Mouse (Mus musculus) MN1 (cell line): Measurements from ENCODE around the gene Lrba.

Experiments used
- DNase-seq: peaks from one replicate; pipeline ENCODE4 v3.0.0-alpha.2; 2016; ENCODE audit warnings: low spot score

The Lrba gene

GRCm38 (mm10) chr3:86560281-86561022, 336.0 kb downstream of the Lrba start:
- DNase-seq = peak; percentile 68

GRCm38 (mm10) chr3:86561023-86561344, 336.5 kb downstream of the Lrba start:
- DNase-seq = no peak

- no peak for DNase-seq
Observed at GRCm38 (mm10) chr3:86561396-86561795, 336.9 kb downstream of the Lrba start.

GRCm38 (mm10) chr3:86567312-86567711, 342.8 kb downstream of the Lrba start:
- no peak for DNase-seq

- no peak for DNase-seq
Observed at GRCm38 (mm10) chr3:86571518-86571917, 347.0 kb downstream of the Lrba start.

- no peak for DNase-seq
Observed at GRCm38 (mm10) chr3:86572519-86573244, 348.2 kb downstream of the Lrba start.

GRCm38 (mm10) chr3:86575312-86575711, 350.8 kb downstream of the Lrba start:
- no peak for DNase-seq

- no peak for DNase-seq
Observed at GRCm38 (mm10) chr3:86602284-86602683, 377.8 kb downstream of the Lrba start.

GRCm38 (mm10) chr3:86605775-86606174, 381.3 kb downstream of the Lrba start:
- DNase-seq = peak; percentile 51

GRCm38 (mm10) chr3:86627008-86627743, 402.7 kb downstream of the Lrba start:
- DNase-seq = no peak

- no peak for DNase-seq
Observed at GRCm38 (mm10) chr3:86629379-86629778, 404.9 kb downstream of the Lrba start.

GRCm38 (mm10) chr3:86635464-86635863, 411.0 kb downstream of the Lrba start:
- no peak for DNase-seq

GRCm38 (mm10) chr3:86635940-86636339, 411.5 kb downstream of the Lrba start:
- DNase-seq = no peak

GRCm38 (mm10) chr3:86638552-86639348, 414.3 kb downstream of the Lrba start:
- no peak for DNase-seq

GRCm38 (mm10) chr3:86641393-86641792, 416.9 kb downstream of the Lrba start:
- DNase-seq = no peak

- DNase-seq = no peak
Observed at GRCm38 (mm10) chr3:86641796-86642195, 417.3 kb downstream of the Lrba start.

- no peak for DNase-seq
Observed at GRCm38 (mm10) chr3:86646771-86647170, 422.3 kb downstream of the Lrba start.

- DNase-seq = no peak
Observed at GRCm38 (mm10) chr3:86651006-86651405, 426.5 kb downstream of the Lrba start.

GRCm38 (mm10) chr3:86659326-86659725, 434.8 kb downstream of the Lrba start:
- no peak for DNase-seq

- DNase-seq = no peak
Observed at GRCm38 (mm10) chr3:86664399-86664798, 439.9 kb downstream of the Lrba start.

- DNase-seq = no peak
Observed at GRCm38 (mm10) chr3:86668146-86668545, 443.7 kb downstream of the Lrba start.

GRCm38 (mm10) chr3:86677573-86678155, 453.2 kb downstream of the Lrba start:
- DNase-seq = no peak
